Mouse (Mus musculus): ENCODE results near the gene Vmn2r62. TPM values are rescaled to one million over a fixed set of nuclear protein-coding genes. Genes with fewer than 3 reads are reported as not detected.

The Vmn2r62 gene
- polyA plus RNA-seq (2012; rRNA removed) = not detected in 2 replicates

GRCm38 (mm10) chr7:42793425-42793824 lies at the start of gene Vmn2r62:
Vmn2r62 (minus strand) TSS chr7:42793525.

GRCm38 (mm10) chr7:42726917-42727316 lies 66.4 kb downstream of the Vmn2r62 start, which contains the start of gene Gm17067:
Gm17067 (minus strand) TSS chr7:42727017.

Other genes with a start within 250 kb of the Vmn2r62 start
- not detected in 2 replicates for gene Gm21028, start 214.9 kb downstream of the Vmn2r62 start, polyA plus RNA-seq (2012; rRNA removed)
- 0.12 and 0.14 TPM in 2 replicates for gene Zfp977, start 201.0 kb downstream of the Vmn2r62 start, polyA plus RNA-seq (2012; rRNA removed)
- 0.99 and 1.0 TPM in 2 replicates for gene Zfp976, start 150.9 kb downstream of the Vmn2r62 start, polyA plus RNA-seq (2012; rRNA removed)
- 0.92 and 0.96 TPM in 2 replicates for gene Zfp975, start 100.8 kb downstream of the Vmn2r62 start, polyA plus RNA-seq (2012; rRNA removed)
- gene Gm17067, start 66.5 kb downstream of the Vmn2r62 start, polyA plus RNA-seq (2012; rRNA removed) = not detected in 2 replicates
- gene Gm2381, start 73.7 kb upstream of the Vmn2r62 start, polyA plus RNA-seq (2012; rRNA removed) = not detected in 2 replicates
- gene Vmn2r63, start 140.3 kb upstream of the Vmn2r62 start, polyA plus RNA-seq (2012; rRNA removed) = not detected in 2 replicates
- gene Gm9268, start 225.2 kb upstream of the Vmn2r62 start, polyA plus RNA-seq (2012; rRNA removed) = not detected in 2 replicates